Mouse (Mus musculus) cerebellum, adult 8-10 months (tissue): ENCODE measurements at regions not wholly inside any gene's neighbourhood (a gene's known extent, or its start where the extent isn't known, plus 50 kb on each side); places are given as distances from the start of the nearest gene placed in this dataset.

Experiments
- DNase-seq: peaks from one replicate; pipeline ENCODE4 v3.0.0; 2022

- DNase-seq, result peak; percentile 17
These were observed 439.9 kb downstream of the Nyap2 start for GRCm38 (mm10) chr1:81516575-81517210.

DNA sequence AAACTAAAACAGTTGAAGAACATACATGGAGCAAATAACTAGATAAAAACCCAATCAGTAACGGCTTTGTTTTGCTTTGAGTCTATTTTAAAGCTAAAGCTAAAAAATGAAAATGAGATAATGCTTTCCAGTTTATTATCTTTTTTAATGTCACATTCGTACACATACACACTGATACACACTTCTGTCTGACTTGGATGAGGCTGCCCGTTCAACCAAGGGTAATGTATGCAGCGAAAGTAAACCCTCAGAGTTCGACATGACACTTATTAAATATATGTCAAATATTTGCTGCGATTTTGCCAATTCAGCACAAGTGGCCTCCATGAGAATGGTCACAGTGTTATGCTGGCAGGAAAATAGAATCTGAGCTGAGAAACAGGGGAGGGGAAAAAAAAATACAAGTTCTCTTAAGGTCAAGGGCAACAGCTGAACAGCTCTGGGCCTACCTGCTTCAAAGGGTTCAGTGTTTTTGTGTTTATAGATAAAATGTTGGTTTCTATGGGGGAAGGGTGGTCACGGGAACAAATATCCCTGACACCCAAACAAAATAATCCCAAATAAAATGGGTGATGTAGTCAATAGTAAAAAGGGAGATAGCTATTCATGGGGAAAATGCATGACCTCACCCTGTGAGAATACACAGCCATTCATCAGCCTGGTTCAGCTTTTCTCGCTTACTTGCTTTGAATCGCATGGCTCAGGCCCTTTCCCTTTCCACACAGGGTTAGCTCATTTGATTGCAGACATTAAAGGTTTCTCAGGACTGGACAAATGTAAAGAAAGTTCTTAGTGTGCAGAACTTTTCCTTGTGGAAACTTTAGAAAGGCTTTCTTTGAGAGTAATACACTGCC, 443.9 kb downstream of the Nyap2 start:
- no peak for DNase-seq

DNA sequence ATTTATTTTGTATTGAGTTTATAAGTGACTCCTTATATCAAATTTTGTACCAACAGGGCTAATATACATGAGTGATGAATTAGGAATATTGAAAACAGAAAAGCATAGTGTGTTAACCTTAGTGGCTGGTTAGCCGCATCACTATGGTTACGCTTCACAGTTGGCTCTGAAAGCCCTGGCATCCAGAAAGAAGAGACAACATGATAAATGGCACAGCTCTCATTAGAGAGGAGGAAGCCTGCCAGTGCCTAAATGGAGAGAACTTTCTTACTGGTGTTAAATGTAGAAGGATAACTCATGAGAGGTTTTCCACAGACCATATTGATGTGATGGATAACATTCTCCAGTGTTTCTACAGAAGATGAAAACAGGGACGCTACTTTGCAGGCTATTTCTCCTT, 446.2 kb downstream of the Nyap2 start:
- no peak for DNase-seq

- DNase-seq, result no peak
These were observed 449.1 kb downstream of the Nyap2 start for GRCm38 (mm10) chr1:81525821-81526220.

- DNase-seq, result no peak
These were observed 461.1 kb downstream of the Nyap2 start for GRCm38 (mm10) chr1:81537836-81538235.

DNA sequence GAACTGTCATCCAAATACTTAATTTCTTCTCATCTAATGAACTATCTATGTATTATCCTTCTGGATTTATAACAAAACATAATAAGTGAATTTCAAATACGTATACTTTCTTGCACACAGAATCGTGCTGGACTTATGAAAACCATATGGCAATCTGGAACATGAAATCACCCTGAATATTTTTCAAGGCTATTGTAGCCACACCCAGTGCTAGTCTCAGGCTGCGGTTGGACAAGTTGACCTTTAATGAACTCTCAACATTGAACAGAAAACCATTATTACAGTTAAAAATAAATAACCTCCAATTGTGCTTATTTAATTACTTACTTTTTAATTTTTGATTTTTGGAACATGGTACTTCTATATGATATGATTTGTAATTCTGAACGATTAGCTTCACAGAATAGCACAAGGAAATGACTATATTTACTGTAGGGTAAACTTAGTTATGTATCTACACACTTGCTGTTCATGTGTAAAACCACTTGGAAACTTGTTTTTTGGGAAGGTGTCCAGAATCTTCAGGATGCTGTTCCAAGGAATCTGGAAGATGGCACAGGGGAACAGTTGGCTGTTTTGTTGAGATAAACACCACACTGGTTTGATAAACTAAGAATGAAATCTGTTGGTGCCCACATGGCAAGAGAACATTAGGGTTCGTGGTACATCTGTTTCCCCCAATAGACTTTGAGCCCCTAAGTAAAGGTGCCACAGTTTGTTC, 463.0 kb downstream of the Nyap2 start:
- DNase-seq, result no peak

DNA sequence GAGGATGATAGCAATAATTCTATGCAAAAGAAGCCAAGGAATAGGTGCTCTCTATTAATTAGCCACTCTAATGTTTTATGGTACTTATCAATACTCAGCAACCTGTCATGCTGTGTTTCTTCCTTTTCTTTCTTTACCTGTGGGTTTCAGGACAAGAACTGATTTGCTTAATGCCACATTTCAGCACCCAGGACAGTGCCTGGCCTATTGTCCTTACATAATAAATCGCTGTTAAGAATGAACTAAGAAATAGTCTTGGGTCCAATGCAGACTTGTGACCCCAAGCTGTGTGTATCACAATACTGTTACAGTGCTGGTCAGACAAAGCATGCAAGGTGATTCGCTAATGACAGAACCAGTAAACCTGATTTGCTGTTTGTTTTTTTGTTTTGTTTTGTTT, 472.2 kb downstream of the Nyap2 start:
- DNase-seq, result no peak

DNA sequence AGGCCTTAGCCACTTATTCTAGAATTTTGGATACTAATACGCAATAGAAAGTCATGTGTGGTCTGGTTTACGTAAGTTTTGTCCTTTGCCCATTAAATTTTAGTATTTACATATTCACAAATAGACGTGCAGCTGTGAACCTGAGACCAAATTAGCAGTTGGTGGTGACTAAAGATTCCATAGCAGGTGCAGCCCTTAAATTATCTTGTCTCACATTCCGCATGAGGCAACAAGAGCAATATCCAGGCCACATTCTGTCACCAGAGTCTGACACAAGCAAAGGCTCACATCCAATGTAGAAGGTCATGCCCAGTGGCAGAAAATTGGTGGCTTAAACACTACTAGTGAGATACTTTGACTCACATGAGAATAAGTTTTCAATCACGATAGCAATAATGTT, 473.0 kb downstream of the Nyap2 start:
- no peak for DNase-seq

DNA sequence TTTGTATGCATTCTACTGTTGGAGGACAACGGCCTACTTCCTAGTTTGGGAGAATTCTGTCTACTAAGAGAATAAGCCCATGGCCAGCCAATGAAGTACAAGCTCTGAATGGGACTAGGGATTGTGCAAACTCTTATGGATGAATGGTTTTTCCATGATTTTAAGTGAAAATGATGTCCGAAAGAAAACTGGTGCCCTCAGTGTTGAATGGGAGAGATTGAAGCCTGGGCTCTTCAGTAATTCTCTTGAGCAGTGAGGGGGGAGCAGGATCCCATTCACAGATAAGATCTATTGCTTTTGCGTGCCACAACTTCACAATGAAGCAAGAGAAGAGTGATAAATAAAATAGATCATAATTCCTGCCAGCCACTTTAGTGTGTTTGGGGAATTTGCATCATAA, 476.0 kb downstream of the Nyap2 start:
- DNase-seq, result no peak

DNA sequence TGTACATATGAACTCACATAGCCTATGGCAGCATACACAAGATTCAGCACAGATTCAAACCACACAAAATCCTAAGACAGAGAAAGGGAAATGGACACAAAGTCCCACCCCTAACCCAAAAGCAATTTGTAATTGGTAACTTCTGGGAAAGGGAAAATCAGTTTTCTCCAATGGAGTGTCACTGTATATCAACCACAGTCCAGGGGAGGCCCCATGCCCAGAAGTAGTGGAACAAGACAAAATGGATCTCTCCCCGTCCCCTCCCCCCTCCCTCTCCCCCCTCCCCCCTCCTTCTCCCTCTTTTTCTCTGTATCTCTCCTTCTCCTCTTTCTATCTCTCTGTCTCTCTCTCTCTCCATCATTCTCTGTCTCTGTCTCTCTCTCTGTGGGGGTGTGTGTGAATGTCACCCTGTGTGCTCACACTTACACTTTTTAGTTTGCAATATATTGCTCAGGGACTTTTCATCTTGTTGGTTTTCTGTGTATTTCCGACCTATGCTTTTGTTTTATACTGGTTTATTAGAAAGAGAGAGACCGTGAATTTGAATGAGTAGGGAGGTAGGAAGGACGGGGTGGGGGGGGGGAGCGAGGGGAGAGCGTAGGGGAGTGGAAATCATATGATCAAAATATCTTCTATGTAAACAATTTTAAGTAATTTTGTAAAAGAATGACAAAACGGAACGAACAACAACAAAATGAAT, 500.4 kb downstream of the Nyap2 start:
- DNase-seq, result no peak

DNA sequence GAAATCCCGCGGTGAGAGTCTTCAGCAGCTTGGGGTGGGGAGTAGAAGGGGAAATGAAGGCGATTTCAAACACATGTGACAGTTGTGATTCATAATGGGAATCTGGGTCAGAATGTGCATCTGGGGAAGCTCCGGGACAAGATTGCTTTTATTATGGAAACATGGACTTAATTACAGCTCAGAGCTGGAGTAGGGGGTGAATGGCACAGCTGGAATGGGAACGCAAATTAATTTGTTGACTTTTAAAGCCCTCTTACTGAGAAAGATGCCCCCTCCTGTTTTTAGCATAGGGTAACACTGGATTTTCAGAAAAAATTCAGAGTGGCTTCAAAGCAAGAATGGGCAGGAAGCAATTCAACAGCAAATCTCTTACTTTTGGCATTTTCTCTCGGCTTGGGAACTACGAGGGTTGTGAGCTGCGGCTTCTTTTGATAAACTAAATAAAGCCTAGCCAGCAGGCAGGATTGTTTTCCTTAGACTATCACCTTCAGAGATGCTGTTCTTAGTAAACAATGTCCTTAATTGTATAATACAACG, 501.0 kb downstream of the Nyap2 start:
- DNase-seq, result no peak

DNA sequence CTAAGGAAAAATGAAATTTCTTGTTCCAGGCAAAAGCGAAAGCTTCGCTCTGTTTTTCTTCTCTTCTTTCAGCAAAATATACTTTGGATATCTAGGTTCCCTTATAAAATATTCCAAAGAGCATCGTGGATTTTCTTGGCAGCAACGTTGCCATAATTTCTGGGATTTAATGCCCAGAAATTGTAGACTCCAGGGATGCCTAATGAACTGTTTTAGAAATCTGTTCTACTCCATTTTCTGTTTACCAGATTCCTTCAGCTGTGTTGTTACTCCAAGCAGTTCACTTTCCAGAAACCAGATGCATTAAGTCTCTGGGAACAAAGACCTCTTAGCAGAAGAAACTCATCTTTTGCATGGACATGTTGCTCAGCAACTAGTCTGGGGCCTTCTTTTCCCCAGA, 504.5 kb downstream of the Nyap2 start:
- DNase-seq, result no peak

DNA sequence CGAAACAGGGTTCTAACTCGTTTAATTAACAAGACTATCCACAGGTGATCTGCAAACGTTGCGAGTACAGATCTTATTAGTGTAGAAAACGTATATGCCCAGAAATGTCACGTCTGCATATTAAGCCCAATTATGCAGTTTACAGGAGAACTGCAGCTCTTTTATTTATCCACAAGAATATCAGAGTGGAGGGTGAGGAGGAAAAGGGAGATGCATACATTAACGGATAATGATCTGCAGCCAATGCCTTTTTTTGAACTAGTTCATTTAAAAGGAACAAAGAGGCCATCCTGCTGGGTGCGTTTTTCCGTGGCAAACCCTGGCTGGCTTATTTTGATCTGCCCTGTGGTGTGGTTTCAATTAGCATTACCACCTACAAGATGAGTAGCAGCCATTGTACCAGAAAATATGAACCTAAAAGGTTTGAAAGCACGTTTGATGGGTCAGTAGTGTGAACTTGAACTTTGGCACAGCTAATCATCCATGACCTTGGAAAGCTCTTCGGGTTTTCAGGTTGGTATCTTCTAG, 511.1 kb downstream of the Nyap2 start:
- no peak for DNase-seq

- no peak for DNase-seq
These were observed 514.9 kb downstream of the Nyap2 start for GRCm38 (mm10) chr1:81591623-81592022.

GRCm38 (mm10) chr1:81593280-81594182, 516.8 kb downstream of the Nyap2 start:
- peak; percentile 35 for DNase-seq

GRCm38 (mm10) chr1:81594183-81594515, 517.4 kb downstream of the Nyap2 start:
- no peak for DNase-seq

DNA sequence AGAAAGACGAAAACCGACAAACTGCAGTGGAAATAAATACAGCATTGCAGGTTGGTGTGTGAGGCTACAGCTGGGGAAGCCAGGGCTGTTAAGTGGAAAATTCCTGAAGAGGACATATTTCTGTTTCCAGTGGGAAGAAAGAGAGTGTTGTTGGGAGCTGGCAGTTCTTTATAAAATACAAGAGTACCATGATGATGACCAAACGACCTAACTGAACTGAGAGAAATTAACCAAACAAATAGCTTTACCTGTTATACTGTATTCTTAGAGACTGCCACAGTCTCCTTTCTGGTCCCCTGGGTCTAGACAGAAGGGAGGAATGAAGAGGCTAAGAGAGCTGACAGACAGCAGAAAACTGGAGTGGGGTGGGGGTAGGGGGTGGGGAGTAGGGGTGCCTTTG, 517.9 kb downstream of the Nyap2 start:
- no peak for DNase-seq

DNA sequence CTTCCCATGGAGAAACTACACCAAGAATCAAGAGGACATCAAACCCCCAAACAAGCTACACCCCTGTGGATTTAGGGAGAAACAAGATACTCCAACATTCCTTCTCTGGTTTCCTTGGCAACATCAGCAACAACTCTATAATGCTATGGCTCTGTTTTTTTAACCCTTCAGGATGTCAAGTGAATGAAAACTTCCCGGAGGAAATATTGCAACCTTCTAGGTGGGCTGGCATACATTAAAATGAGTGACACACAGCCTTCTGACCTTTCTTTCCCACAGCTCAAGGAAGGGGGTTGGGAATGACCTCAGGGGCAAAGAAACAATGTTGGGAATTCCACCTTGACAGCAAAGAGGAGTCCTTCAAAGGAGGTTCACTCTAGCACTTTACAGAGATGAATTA, 532.0 kb downstream of the Nyap2 start:
- no peak for DNase-seq

DNA sequence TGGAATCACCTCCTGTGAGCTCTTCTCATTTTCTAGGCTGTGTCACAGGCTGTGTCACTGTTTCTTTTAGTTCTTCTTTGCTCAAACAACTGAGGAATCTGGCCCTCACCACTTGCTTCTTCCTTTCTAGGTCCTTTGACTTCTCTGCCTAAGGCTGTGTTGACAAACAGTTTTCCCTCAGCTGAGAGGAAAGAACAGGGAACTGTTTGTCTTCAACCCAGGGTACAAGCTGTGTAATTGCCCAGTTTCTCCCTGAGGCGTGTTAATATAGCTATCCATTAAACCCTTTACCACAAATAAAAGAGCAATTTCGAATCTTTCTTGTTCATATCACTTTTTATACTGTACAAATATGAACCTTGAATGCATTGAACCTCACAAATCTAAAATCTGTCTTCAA, 542.1 kb downstream of the Nyap2 start:
- DNase-seq, result no peak

GRCm38 (mm10) chr1:81624141-81624540, 547.4 kb downstream of the Nyap2 start:
- DNase-seq, result no peak

DNA sequence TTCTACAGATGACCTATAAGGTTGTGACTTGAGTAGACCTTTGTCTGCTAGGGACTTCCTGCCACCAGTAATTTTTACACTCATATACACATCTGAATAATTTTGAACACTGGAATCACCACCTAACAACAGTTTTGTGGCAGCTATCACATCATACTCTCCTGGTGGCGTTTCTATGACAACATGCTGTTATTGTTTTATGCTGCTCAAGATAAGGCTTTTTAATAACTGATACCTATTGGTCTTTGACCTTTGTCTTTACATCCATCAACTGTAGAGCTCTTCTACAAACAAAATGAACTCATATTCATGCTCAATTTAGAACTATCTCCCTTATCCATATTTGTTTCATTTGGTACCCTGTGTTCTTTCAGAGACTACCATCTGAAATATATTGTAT, 556.0 kb downstream of the Nyap2 start:
- DNase-seq, result no peak

DNA sequence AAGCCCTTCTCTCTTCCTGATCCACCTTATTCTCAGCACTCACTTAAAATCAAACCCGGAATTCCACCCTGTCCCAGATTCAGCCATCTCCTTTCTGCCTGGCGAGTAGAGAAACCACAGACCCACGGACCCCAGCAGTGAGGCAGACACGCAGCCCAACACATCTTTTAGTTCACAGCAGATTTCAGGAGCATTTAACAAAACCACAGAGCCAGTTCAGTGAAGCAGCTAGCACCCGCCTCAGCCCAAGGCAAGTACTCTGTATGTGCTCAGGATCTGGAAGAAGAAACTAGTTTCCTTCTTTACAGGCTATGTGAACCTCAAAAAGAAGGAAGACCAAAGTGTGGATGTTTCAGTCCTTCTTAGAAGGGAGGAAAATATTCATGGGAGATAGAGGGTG, 560.6 kb downstream of the Nyap2 start:
- DNase-seq, result no peak
